Mouse (Mus musculus) CH12.LX (cell line): Measurements from ENCODE around the gene Gm11084. TPM values are rescaled to one million over a fixed set of nuclear protein-coding genes. Genes with fewer than 3 reads are reported as not detected.

Experiments
- DNase-seq: peaks from one replicate; pipeline ENCODE4 v3.0.0-alpha.2; 2013; ENCODE audit errors: extremely low read depth
- H3K27ac ChIP-seq: 2 replicates; pipeline ENCODE4 v1.5.1; 2012; ENCODE audit warnings: low read depth, mild to moderate bottlenecking, control low read depth, moderate library complexity; ENCODE audit not compliant: insufficient read depth
- H3K27me3 ChIP-seq: replicated peaks from 2 replicates; pipeline ENCODE3; 2012; ENCODE audit warnings: inconsistent platforms
- H3K36me3 ChIP-seq, 2 experiments: replicated peaks in 1 of 2; 2 replicates each; pipeline versions ENCODE3 to v1.6.1; 2012; ENCODE audit warnings: inconsistent platforms in 1 of 2, low read length in 1 of 2, mild to moderate bottlenecking in 1 of 2, mixed read lengths in 1 of 2, moderate library complexity in 1 of 2; ENCODE audit not compliant: control insufficient read depth in 1 of 2, insufficient read depth in 1 of 2
- H3K4me1 ChIP-seq, 2 experiments: 2 replicates each; pipeline ENCODE4 v1.6.1; 2012; ENCODE audit warnings: inconsistent platforms in 1 of 2, moderate library complexity in 1 of 2; ENCODE audit not compliant: insufficient read depth in 2 of 2, control insufficient read depth in 1 of 2
- H3K4me2 ChIP-seq: 2 replicates; pipeline ENCODE4 v1.6.1; 2012; ENCODE audit warnings: low read depth, mild to moderate bottlenecking, control low read depth; ENCODE audit not compliant: poor library complexity, insufficient read depth, severe bottlenecking
- H3K4me3 ChIP-seq, 3 experiments: fragments of 150-350 bp in 1 of 3; sonication (generic) in 1 of 3; replicated peaks in 1 of 3; 2 replicates each; pipeline versions ENCODE3 to v1.5.1; 2011 to 2012; ENCODE audit warnings: low read depth in 2 of 3, low read length in 2 of 3, mild to moderate bottlenecking in 2 of 3, moderate library complexity in 2 of 3, control low read depth in 1 of 3, improper control_type of control experiment in 1 of 3, inconsistent platforms in 1 of 3, mixed read lengths in 1 of 3; ENCODE audit not compliant: poor library complexity in 1 of 3
- H3K79me2 ChIP-seq: replicated peaks from 2 replicates; pipeline ENCODE4 v1.6.1; 2012; ENCODE audit warnings: mild to moderate bottlenecking, moderate library complexity; ENCODE audit not compliant: control insufficient read depth, poor library complexity, insufficient read depth, severe bottlenecking; ENCODE audit errors: extremely low read depth
- H3K9ac ChIP-seq: 2 replicates; pipeline ENCODE4 v1.6.1; 2012; ENCODE audit warnings: low read depth, mild to moderate bottlenecking, control low read depth, moderate library complexity; ENCODE audit not compliant: insufficient read depth
- H3K9me3 ChIP-seq: replicated peaks from 2 replicates; pipeline ENCODE3; 2012; ENCODE audit warnings: low read length, inconsistent platforms, mixed read lengths
- CHD2 ChIP-seq: IDR thresholded peaks from 2 replicates; pipeline ENCODE4 v1.6.1; 2011; ENCODE audit warnings: low read length, improper control_type of control experiment
- ELF1 ChIP-seq: IDR thresholded peaks from 2 replicates; pipeline ENCODE4 v1.6.1; 2014; ENCODE audit warnings: low read depth, mild to moderate bottlenecking, inconsistent platforms, low read length, improper control_type of control experiment
- EP300 ChIP-seq: IDR thresholded peaks from 2 replicates; pipeline ENCODE4 v1.6.1; 2011; ENCODE audit warnings: low read length, improper control_type of control experiment
- ETS1 ChIP-seq: conservative IDR thresholded peaks from 2 replicates; pipeline ENCODE4 v1.6.1; 2012; ENCODE audit warnings: low read depth, mild to moderate bottlenecking, inconsistent platforms, low read length, improper control_type of control experiment, moderate library complexity
- HCFC1 ChIP-seq: IDR thresholded peaks from 2 replicates; pipeline ENCODE4 v1.6.1; 2012; ENCODE audit warnings: low read depth, mild to moderate bottlenecking, inconsistent platforms, low read length, improper control_type of control experiment
- IRF4 ChIP-seq: IDR thresholded peaks from 2 replicates; pipeline ENCODE4 v1.6.1; 2014; ENCODE audit warnings: low read depth, mild to moderate bottlenecking, inconsistent platforms, low read length, improper control_type of control experiment
- JUN ChIP-seq: IDR thresholded peaks from 2 replicates; pipeline ENCODE4 v1.6.1; 2011; ENCODE audit warnings: low read depth, mild to moderate bottlenecking, low read length, improper control_type of control experiment, moderate library complexity; ENCODE audit not compliant: insufficient read depth
- JUND ChIP-seq: conservative IDR thresholded peaks from 2 replicates; pipeline ENCODE4 v1.6.1; 2011; ENCODE audit warnings: low read depth, low read length, improper control_type of control experiment
- KAT2A ChIP-seq: IDR thresholded peaks from 2 replicates; pipeline ENCODE4 v1.6.1; 2012; ENCODE audit warnings: low read length, improper control_type of control experiment, inconsistent platforms; ENCODE audit not compliant: insufficient replicate concordance
- MAFK ChIP-seq: IDR thresholded peaks from 2 replicates; pipeline ENCODE4 v1.6.1; 2011; ENCODE audit warnings: low read length, improper control_type of control experiment; ENCODE audit not compliant: insufficient replicate concordance
- MAX ChIP-seq: IDR thresholded peaks from 2 replicates; pipeline ENCODE4 v1.6.1; 2011; ENCODE audit warnings: low read length, improper control_type of control experiment
- MAZ ChIP-seq: IDR thresholded peaks from 2 replicates; pipeline ENCODE4 v1.6.1; 2012; ENCODE audit warnings: low read depth, mild to moderate bottlenecking, inconsistent platforms, low read length, improper control_type of control experiment, moderate library complexity
- MEF2A ChIP-seq: IDR thresholded peaks from 2 replicates; pipeline ENCODE4 v1.6.1; 2014; ENCODE audit warnings: low read depth, mild to moderate bottlenecking, inconsistent platforms, low read length, improper control_type of control experiment, borderline replicate concordance
- MYC ChIP-seq: IDR thresholded peaks from 2 replicates; pipeline ENCODE4 v1.6.1; 2011; ENCODE audit warnings: low read depth, mild to moderate bottlenecking, improper control_type of control experiment, low read length
- NRF1 ChIP-seq: IDR thresholded peaks from 2 replicates; pipeline ENCODE4 v1.6.1; 2014; ENCODE audit warnings: low read depth, mild to moderate bottlenecking, inconsistent platforms, low read length, improper control_type of control experiment, moderate library complexity
- POLR2A ChIP-seq: IDR thresholded peaks from 2 replicates; pipeline ENCODE4 v1.6.1; 2011; ENCODE audit warnings: low read depth, mild to moderate bottlenecking, improper control_type of control experiment, low read length
- POLR2AphosphoS2 ChIP-seq: IDR thresholded peaks from 2 replicates; pipeline ENCODE4 v1.6.1; 2011; ENCODE audit warnings: low read depth, low read length, improper control_type of control experiment
- RCOR1 ChIP-seq: conservative IDR thresholded peaks from 2 replicates; pipeline ENCODE4 v1.6.1; 2012; ENCODE audit warnings: low read depth, mild to moderate bottlenecking, inconsistent platforms, low read length, improper control_type of control experiment
- TCF12 ChIP-seq: IDR thresholded peaks from 2 replicates; pipeline ENCODE4 v1.6.1; 2014; ENCODE audit warnings: low read depth, mild to moderate bottlenecking, inconsistent platforms, low read length, improper control_type of control experiment
- ZNF384 ChIP-seq: IDR thresholded peaks from 2 replicates; pipeline ENCODE4 v1.6.1; 2012; ENCODE audit warnings: low read depth, low read length, improper control_type of control experiment, inconsistent platforms
- dilution Hi-C: fragments of 300-500 bp; cut with MboI; formaldehyde crosslinking; loops from 2 replicates; pipeline ENCODE4 v1.14.3; 2020; ENCODE audit warnings: low sequenced_read_pairs; ENCODE audit not compliant: extremely low pct_unique_long_range_greater_than_20kb, extremely low pct_ligation_motif_present
- in situ Hi-C: fragments of 300-500 bp; cut with MboI; formaldehyde crosslinking; loops from 3 replicates; pipeline ENCODE4 v1.14.3; 2019; ENCODE audit warnings: low sequenced_read_pairs, low pct_ligation_motif_present, low pct_unique_long_range_greater_than_20kb, mixed read lengths
- polyA plus RNA-seq: library from polyadenylated mRNA; unstranded; fragments of >175 nt; gene quantifications from 2 replicates; pipeline ENCODE4 v1.2.1, GENCODE M21; 2012; ENCODE audit warnings: low read depth; ENCODE audit not compliant: insufficient read length
- total RNA-seq, 2 experiments: library from RNA; depleted of rRNA; stranded (reverse); fragments of 300-350 nt in 1 of 2; fragments of >200 nt in 1 of 2; gene quantifications; 2 replicates each; pipeline ENCODE4 v1.2.3; 2012 to 2014

Gm11084 gene
- total and polyA plus RNA-seq, 3 experiments: not detected

GRCm38 (mm10) chr2:72985516-72985915, 1.0 kb downstream of the Gm11084 start:
- peaks cover 3% of the 10 kb centered on the region; the same call in 1 of the 2 replicates for H3K79me2 ChIP-seq
- in situ Hi-C loops (no loop called here), dilution Hi-C loops (no loop called here)
- no peaks in the 10 kb centered on the region for H3K27me3 ChIP-seq
- no peak overlapping the region for H3K27ac ChIP-seq
- no peak overlapping the region for H3K4me2 ChIP-seq
- no peak for TF ChIP-seq TCF12
- TF ChIP-seq KAT2A: no peak
- TF ChIP-seq MYC: no peak
- TF ChIP-seq CHD2: no peak
- H3K36me3 ChIP-seq: peaks cover 8 to 14% of the 10 kb centered on the region in 2 experiments
- peaks cover 20% of the 10 kb centered on the region for H3K9me3 ChIP-seq
- no peak overlapping the region for H3K9ac ChIP-seq
- peaks cover 11 to 31% of the 10 kb centered on the region in 2 experiments for H3K4me1 ChIP-seq
- H3K4me3 ChIP-seq: no peak overlapping the region
- no peak for DNase-seq

- peaks cover 18% of the 10 kb centered on the region for H3K9me3 ChIP-seq
- H3K79me2 ChIP-seq: peaks cover 3% of the 10 kb centered on the region; the same call in 1 of the 2 replicates
- in situ Hi-C loops: no loop called here
- no peak for DNase-seq
- no peak for TF ChIP-seq ZNF384
- no peak for TF ChIP-seq POLR2A
- TF ChIP-seq MAZ: no peak
- TF ChIP-seq HCFC1: no peak
- TF ChIP-seq EP300: no peak
- no peak for TF ChIP-seq ETS1
- no peak for TF ChIP-seq JUND
- TF ChIP-seq CHD2: no peak
- no peak for TF ChIP-seq ELF1
- no peak for TF ChIP-seq MAFK
- TF ChIP-seq MEF2A: no peak
- no peak for TF ChIP-seq POLR2AphosphoS2
- TF ChIP-seq RCOR1: no peak
- TF ChIP-seq MAX: no peak
- TF ChIP-seq IRF4: no peak
- no peak for TF ChIP-seq JUN
- TF ChIP-seq NRF1: no peak
- no peak for TF ChIP-seq KAT2A
- H3K4me1 ChIP-seq: peaks cover 11 to 31% of the 10 kb centered on the region in 2 experiments
- dilution Hi-C loops: no loop called here
- H3K27ac ChIP-seq: no peak overlapping the region
- H3K9ac ChIP-seq: no peak overlapping the region
- no peaks in the 10 kb centered on the region for H3K27me3 ChIP-seq
- peaks cover 8 to 14% of the 10 kb centered on the region in 2 experiments for H3K36me3 ChIP-seq
- H3K4me2 ChIP-seq: no peak overlapping the region
- H3K4me3 ChIP-seq: no peak overlapping the region
Observed at GRCm38 (mm10) chr2:72984806-72985205, 1.7 kb downstream of the Gm11084 start.
